In genomic region chr4:48044491-48045211, GRCm38 (mm10) we compare ENCODE assay signal across 8 mouse cellular contexts. TPM values are rescaled to one million over a fixed set of nuclear protein-coding genes. Genes with fewer than 3 reads are reported as not detected.
DNase-seq lines count a peak whose midpoint lies in the region; ATAC-seq lines count a peak whose summit lies in the region.

Gene Nr4a3 (plus strand): TSS chr4:48045153.

- H3K4me2 ChIP-seq in intestine, embryonic 16.5 days (ENCODE audit: low read depth, low read length): peak within 1 kb of the TSS; percentile 100

- peak within 1 kb of the TSS; percentile 76 for H3K9ac ChIP-seq in intestine, embryonic 16.5 days (ENCODE audit: low read depth, low read length)

- WGBS in intestine, embryonic 16.5 days: under 1% methylated on average over 50 of the region's 54 CpGs

- peaks cover 32% of the 10 kb centered on the region for H3K4me1 ChIP-seq in intestine, embryonic 16.5 days (ENCODE audit: control insufficient read depth, insufficient read depth, low read length)

- H3K36me3 ChIP-seq in intestine, embryonic 16.5 days (ENCODE audit: control insufficient read depth, insufficient read depth, low read length): no peaks in the 10 kb centered on the region

- DNase-seq in adrenal gland, adult 8-10 months: peak; percentile 90
- peak; percentile 73 for DNase-seq in embryo, embryonic 11.5 days (ENCODE audit: low read depth, low spot score)
- peak; percentile 88 to 92 for DNase-seq in gastrocnemius, postnatal 36 days
- peak; percentile 87 to 97 for DNase-seq in left cerebral cortex, postnatal 25 days (ENCODE audit: low spot score in 2 of 2)
- peak; percentile 93 for DNase-seq in mesoderm, embryonic 11.5 days (ENCODE audit: low read depth, low spot score)
- peak; percentile 90 for DNase-seq in right cerebral cortex, postnatal 25 days
- DNase-seq in urinary bladder, postnatal 36 days (ENCODE audit: low spot score in 2 of 2): peak; percentile 82 to 89

- peak; percentile 80 for ATAC-seq in intestine, embryonic 16.5 days

- intact Hi-C loops in gastrocnemius, postnatal 36 days (cut with DNase I): loop anchor here (2.0 to 10.0 kb wide), 5 partner anchors 78 to 570 kb away; partner anchors contain the start of genes Alg2, Sec61b and Stx17
- intact Hi-C loops in left cerebral cortex, postnatal 25 days (cut with DNase I): loop anchor here (5.0 to 10.0 kb wide), 5 partner anchors 78 to 692 kb away; partner anchors contain the start of genes Erp44, Invs, Stx17 and Tgfbr1

- H3K27me3 ChIP-seq in intestine, embryonic 16.5 days (replicated peaks; ENCODE audit: control insufficient read depth, insufficient read depth, low read length): peaks cover 35% of the 10 kb centered on the region

- H3K4me3 ChIP-seq in intestine, embryonic 16.5 days (ENCODE audit: low read length): peak within 1 kb of the TSS; percentile 71

- peak within 1 kb of the TSS; percentile 33 for H3K27ac ChIP-seq in intestine, embryonic 16.5 days (ENCODE audit: low read length)

- no peaks in the 10 kb centered on the region for H3K9me3 ChIP-seq in intestine, embryonic 16.5 days (ENCODE audit: control insufficient read depth, low read length)

RNA-seq across cellular contexts. Expression of gene Nr4a3, which starts in this region (rescaled TPM):
- 10 to 100 TPM; 49.4 to 74.0 (median 59.3) TPM for total RNA-seq in adrenal gland, adult 8-10 months (2022)
- total RNA-seq in gastrocnemius, postnatal 36 days (2021): 1 to 10 TPM; 9.1 to 9.5 TPM
- 0.06 and 0.16 TPM in 2 replicates for polyA plus RNA-seq in intestine, embryonic 16.5 days (2015; fragmentation: Nextera tagmentation; extraction: Ambion mirVana)
- total RNA-seq in left cerebral cortex, postnatal 25 days (2021): 10 to 100 TPM; 22.0 to 26.3 TPM

Comparison
In these comparisons a context has a peak if more than half of its experiments do, and no peak if none do; other contexts are left out.
1. Peak in every context shown above with its lines: DNase-seq, ATAC-seq, H3K4me3 ChIP-seq and H3K27ac ChIP-seq.
2. Peak in ATAC-seq, H3K4me3 ChIP-seq, H3K27ac ChIP-seq, H3K9ac ChIP-seq and H3K4me2 ChIP-seq in intestine, embryonic 16.5 days; RNA of the gene not detected or under 1 TPM.